Mouse (Mus musculus) testis, adult 2 months (tissue): Measurements from ENCODE around the gene Hnrnph2. TPM values are rescaled to one million over a fixed set of nuclear protein-coding genes. Genes with fewer than 3 reads are reported as not detected.
A peak's percentile ranks its signal among the peaks of the same experiment; 100 is the strongest.

Source experiments
- H3K27ac ChIP-seq: fragments of 200-500 bp; 2 replicates; pipeline ENCODE4 v1.5.1; 2012; ENCODE audit warnings: low read depth, low read length; ENCODE audit not compliant: control insufficient read depth, insufficient read depth
- H3K27me3 ChIP-seq: fragments of 200-500 bp; 2 replicates; pipeline ENCODE4 v1.6.1; 2012; ENCODE audit warnings: mild to moderate bottlenecking, low read length, moderate library complexity; ENCODE audit not compliant: control insufficient read depth, insufficient read depth
- H3K36me3 ChIP-seq: fragments of 200-500 bp; 2 replicates; pipeline ENCODE4 v1.6.1; 2012; ENCODE audit warnings: mild to moderate bottlenecking, low read length; ENCODE audit not compliant: control insufficient read depth, insufficient read depth
- H3K4me1 ChIP-seq: fragments of 200-500 bp; 2 replicates; pipeline ENCODE4 v1.6.1; 2012; ENCODE audit warnings: low read length; ENCODE audit not compliant: control insufficient read depth, insufficient read depth
- H3K4me3 ChIP-seq: fragments of 200-500 bp; 2 replicates; pipeline ENCODE4 v1.5.1; 2012; ENCODE audit warnings: low read depth, mild to moderate bottlenecking, low read length, moderate library complexity, mixed read lengths; ENCODE audit not compliant: control insufficient read depth
- CTCF ChIP-seq: fragments of 200-500 bp; IDR thresholded peaks from 2 replicates; pipeline ENCODE4 v1.5.1; 2012; ENCODE audit warnings: low read depth, mild to moderate bottlenecking, inconsistent platforms, low read length, moderate library complexity; ENCODE audit not compliant: control insufficient read depth, insufficient read depth, insufficient replicate concordance
- POLR2A ChIP-seq: fragments of 200-500 bp; IDR thresholded peaks from 2 replicates; pipeline ENCODE4 v1.6.1; 2012; ENCODE audit warnings: low read depth, mild to moderate bottlenecking, inconsistent platforms, low read length, moderate library complexity; ENCODE audit not compliant: control insufficient read depth
- polyA plus RNA-seq: library from polyadenylated mRNA; depleted of rRNA; stranded (reverse); fragments of >200 nt; gene quantifications from 2 replicates; pipeline ENCODE4 v1.2.3, GENCODE M21; 2012

Gene Hnrnph2
- polyA plus RNA-seq, 1 experiment = 6.4 TPM

GRCm38 (mm10) chrX:134599922-134600565 lies 935 bp upstream of the Hnrnph2 start:
- Histone ChIP-seq H3K4me3 (peak overlapping the region; percentile 91; the same call in 1 of the 2 replicates), H3K36me3 (no peaks in the 10 kb centered on the region), H3K27me3 (no peaks in the 10 kb centered on the region), H3K27ac (0 out of 2 replicates have a peak overlapping the region, but pooled peaks have one; percentile 92), H3K4me1 (no peaks in the 10 kb centered on the region; the same call in 1 of the 2 replicates)
- no peak for TF ChIP-seq CTCF
- no peak for TF ChIP-seq POLR2A

DNA sequence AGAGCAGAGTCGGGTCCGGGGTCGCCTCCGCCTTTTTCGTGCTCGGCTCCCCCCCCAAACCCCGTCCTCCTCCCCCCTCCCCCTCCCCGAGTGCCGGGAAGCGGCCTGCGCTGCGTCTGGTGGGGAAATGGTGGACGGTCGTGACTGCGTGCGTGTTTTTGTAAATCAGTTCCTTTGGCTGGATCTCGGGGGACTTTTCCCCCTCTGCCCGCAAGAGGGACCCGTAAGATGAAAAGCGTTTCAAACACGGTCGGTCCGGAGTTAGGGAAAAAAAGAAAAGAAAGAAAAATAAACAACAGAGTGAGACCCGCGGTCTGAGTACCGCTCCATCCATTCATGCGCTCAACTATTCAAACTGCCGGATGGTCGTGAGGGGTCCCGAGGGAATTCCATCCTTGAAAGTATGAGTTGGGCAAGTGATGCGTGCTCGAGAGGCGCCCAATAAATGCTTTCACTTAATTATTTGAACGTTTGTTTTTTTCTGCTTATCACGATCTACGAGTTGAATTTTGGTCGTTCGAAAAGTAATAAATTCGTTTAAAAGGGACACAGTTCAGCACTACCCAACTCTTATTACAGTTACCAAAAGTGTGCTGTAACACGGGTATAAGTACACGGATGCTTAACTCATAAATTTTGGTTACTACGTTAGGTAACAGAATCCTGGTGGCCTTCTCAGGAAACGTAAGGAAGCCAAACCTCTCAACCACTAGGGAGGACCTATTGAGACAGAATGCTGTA lies 571 bp downstream of the Hnrnph2 start:
- TF ChIP-seq POLR2A = no peak
- no peak for TF ChIP-seq CTCF
- H3K27me3 ChIP-seq = no peaks in the 10 kb centered on the region

DNA sequence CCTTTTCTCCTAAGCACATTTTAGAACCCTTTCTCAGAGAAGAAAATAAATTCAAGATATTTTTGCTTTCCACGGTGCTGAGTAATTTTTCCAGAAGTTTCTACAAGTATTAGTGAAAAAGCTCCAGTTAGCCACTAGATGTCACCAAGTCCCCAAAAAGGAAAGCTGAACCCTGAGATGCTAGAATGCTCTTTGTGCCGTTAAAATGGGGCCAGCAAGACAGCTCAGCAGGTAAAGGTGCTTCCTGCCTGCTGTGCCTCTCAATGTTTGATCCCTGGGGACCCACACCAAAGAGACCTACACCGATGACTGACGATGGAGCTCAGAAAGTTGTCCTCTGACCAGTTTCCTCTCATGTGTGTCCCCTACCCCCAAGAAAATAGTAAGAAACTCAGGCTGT lies 8.5 kb downstream of the Hnrnph2 start:
- no peak for TF ChIP-seq CTCF
- TF ChIP-seq POLR2A = no peak
- H3K27me3 ChIP-seq = no peaks in the 10 kb centered on the region
- H3K27ac ChIP-seq = no peak overlapping the region
- H3K4me3 ChIP-seq = no peak overlapping the region
- no peaks in the 10 kb centered on the region for H3K36me3 ChIP-seq
- H3K4me1 ChIP-seq = peaks cover 2% of the 10 kb centered on the region; the same call in 1 of the 2 replicates

More for the DNA sequence above, 571 bp downstream of the Hnrnph2 start:
- H3K36me3 ChIP-seq = no peaks in the 10 kb centered on the region
- H3K4me1 ChIP-seq = no peaks in the 10 kb centered on the region; the same call in 1 of the 2 replicates
- H3K4me3 ChIP-seq = peak overlapping the region; percentile 91
- peak overlapping the region; percentile 92 for H3K27ac ChIP-seq

- H3K27ac ChIP-seq = no peak overlapping the region
Measured at GRCm38 (mm10) chrX:134610984-134611383, 10.0 kb downstream of the Hnrnph2 start.

GRCm38 (mm10) chrX:134612285-134612959 lies 11.4 kb downstream of the Hnrnph2 start:
- no peak for TF ChIP-seq CTCF
- TF ChIP-seq POLR2A = no peak
- Histone ChIP-seq H3K4me1 (peaks cover 2% of the 10 kb centered on the region; the same call in 1 of the 2 replicates), H3K36me3 (no peaks in the 10 kb centered on the region)

More at GRCm38 (mm10) chrX:134610984-134611383, 10.0 kb downstream of the Hnrnph2 start:
- Histone ChIP-seq H3K4me1 (peaks cover 2% of the 10 kb centered on the region; the same call in 1 of the 2 replicates), H3K27me3 (no peaks in the 10 kb centered on the region), H3K4me3 (no peak overlapping the region), H3K36me3 (no peaks in the 10 kb centered on the region)
- no peak for TF ChIP-seq POLR2A
- no peak for TF ChIP-seq CTCF

GRCm38 (mm10) chrX:134614306-134614705 lies 13.3 kb downstream of the Hnrnph2 start:
- Histone ChIP-seq H3K4me1 (peaks cover 2% of the 10 kb centered on the region; the same call in 1 of the 2 replicates), H3K27me3 (no peaks in the 10 kb centered on the region), H3K27ac (no peak overlapping the region), H3K4me3 (no peak overlapping the region), H3K36me3 (no peaks in the 10 kb centered on the region)
- TF ChIP-seq CTCF = no peak
- no peak for TF ChIP-seq POLR2A

More at GRCm38 (mm10) chrX:134612285-134612959, 11.4 kb downstream of the Hnrnph2 start:
- H3K27ac ChIP-seq = 0 out of 2 replicates have a peak overlapping the region, but pooled peaks have one; percentile 21
- H3K27me3 ChIP-seq = no peaks in the 10 kb centered on the region
- peak overlapping the region; percentile 74 for H3K4me3 ChIP-seq
